Mouse (Mus musculus): ENCODE results near the gene Creb3. TPM values are rescaled to one million over a fixed set of nuclear protein-coding genes. Genes with fewer than 3 reads are reported as not detected.

The Creb3 gene
- polyA plus RNA-seq, 1 experiment from 2014 or later, result 50.2 TPM

DNA sequence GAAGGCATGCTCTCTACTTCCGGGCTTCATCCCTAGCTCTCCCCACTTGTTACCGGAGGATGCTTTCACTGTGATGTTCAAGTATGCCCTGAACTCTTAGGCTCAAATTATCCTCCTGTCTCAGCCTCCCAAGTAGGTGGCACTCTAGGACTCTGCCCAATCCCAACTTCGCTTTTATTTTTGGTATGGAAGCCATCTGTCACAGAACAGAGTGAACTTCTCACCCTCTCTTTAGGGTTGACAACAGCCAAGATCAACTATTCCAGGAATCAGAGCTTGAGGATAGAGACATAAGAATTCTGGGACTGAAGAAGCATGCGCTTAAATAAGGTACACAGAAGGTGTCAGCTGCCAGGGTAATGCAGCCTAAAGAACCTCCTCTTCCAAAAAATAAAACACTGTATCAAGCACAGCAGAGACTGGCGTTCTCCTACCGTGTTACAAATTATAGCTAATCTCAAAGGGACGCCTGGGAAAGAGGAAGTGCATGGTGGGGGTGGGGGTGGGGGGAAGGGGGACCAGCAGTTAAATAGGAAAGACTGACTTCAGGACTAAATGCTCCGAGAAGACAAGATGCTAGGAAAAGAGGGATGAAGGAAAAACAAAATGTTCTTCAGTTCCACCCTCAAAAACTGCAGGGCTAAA is 15.2 kb downstream of the Creb3 start:
- Histone ChIP-seq H3K4me2 (replicated peaks; ENCODE audit: low read depth, low read length) (peak overlapping the region; percentile 77), H3K27me3 (ENCODE audit: control insufficient read depth, insufficient read depth, low read length) (no peaks in the 10 kb centered on the region), H3K9ac (ENCODE audit: low read depth, low read length) (peak overlapping the region; percentile 76; the same call in 1 of the 2 replicates), H3K4me1 (ENCODE audit: control insufficient read depth, insufficient read depth, low read length) (peaks cover 23% of the 10 kb centered on the region), H3K9me3 (ENCODE audit: control insufficient read depth, low read length) (no peaks in the 10 kb centered on the region), H3K36me3 (ENCODE audit: control insufficient read depth, insufficient read depth, low read length) (peaks cover 34% of the 10 kb centered on the region), H3K27ac (ENCODE audit: low read depth, low read length) (no peak overlapping the region), H3K4me3 (ENCODE audit: low read length) (peak overlapping the region; percentile 82)
- 45% methylated on average over 8 of the region's 8 CpGs for WGBS
- ATAC-seq (ENCODE audit: low FRiP score, low TSS enrichment), result no peak

DNA sequence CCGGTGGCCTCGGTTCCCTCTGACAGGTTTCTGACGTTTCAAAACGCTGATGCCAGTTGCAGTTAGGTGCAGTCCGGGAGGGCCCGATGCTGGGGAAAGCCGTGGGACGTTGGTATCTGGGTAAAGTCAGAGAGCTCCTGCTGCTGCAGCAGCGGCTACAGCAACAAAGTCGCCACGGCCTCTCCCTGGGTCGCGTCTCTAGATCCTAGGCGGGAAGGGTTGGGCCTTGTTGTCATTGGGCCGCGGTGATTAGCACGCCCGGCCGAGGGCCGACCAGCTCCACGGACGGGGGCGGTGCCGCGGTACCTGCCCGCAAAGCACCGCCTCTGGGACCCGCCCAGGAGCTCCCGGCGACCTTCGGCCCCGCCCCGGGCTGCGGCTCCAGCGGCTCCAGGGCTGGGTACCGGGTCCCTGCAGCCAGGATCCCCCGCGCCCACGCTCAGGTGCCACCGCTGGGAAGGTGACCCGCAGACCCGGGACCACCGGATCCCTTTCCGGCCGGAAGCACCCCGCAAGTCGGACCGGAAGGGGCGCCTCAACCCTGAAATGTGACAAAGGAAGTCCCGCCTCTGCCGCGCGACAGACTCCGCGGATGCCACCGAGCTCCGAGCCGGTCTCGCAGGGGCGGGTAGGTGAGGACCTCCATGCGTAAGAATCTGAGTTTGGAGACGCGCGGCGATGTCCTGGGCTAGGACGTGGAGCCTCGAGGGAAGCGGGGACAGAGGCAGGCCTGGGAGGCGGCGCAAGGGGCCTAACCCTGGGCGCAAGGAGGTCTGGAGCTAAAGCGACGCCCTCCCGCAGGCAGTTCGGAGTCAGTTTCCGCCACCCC is 16.5 kb downstream of the Creb3 start, which contains the start of the genes Rgp1 and Gba2:
Gene Rgp1, plus strand, starts transcription at position 340 of the 829 bp plus-strand sequence.
Gene Gba2, minus strand, starts transcription at position 498 of the 829 bp plus-strand sequence.
- H3K4me1 ChIP-seq (ENCODE audit: control insufficient read depth, insufficient read depth, low read length), result peaks cover 23% of the 10 kb centered on the region
- H3K36me3 ChIP-seq (ENCODE audit: control insufficient read depth, insufficient read depth, low read length), result peaks cover 35% of the 10 kb centered on the region
- H3K4me3 ChIP-seq (ENCODE audit: low read length), result peak within 1 kb of the TSS; percentile 82
- peak; percentile 95 for ATAC-seq (ENCODE audit: low FRiP score, low TSS enrichment)
- peak within 1 kb of the TSS; percentile 72 for H3K27ac ChIP-seq (ENCODE audit: low read depth, low read length)
- H3K4me2 ChIP-seq (replicated peaks; ENCODE audit: low read depth, low read length), result peak within 1 kb of the TSS; percentile 77
- H3K27me3 ChIP-seq (ENCODE audit: control insufficient read depth, insufficient read depth, low read length), result no peaks in the 10 kb centered on the region
- peak within 1 kb of the TSS; percentile 76 for H3K9ac ChIP-seq (ENCODE audit: low read depth, low read length)
- WGBS, result under 1% methylated on average over 76 of the region's 76 CpGs
- no peaks in the 10 kb centered on the region for H3K9me3 ChIP-seq (ENCODE audit: control insufficient read depth, low read length)

DNA sequence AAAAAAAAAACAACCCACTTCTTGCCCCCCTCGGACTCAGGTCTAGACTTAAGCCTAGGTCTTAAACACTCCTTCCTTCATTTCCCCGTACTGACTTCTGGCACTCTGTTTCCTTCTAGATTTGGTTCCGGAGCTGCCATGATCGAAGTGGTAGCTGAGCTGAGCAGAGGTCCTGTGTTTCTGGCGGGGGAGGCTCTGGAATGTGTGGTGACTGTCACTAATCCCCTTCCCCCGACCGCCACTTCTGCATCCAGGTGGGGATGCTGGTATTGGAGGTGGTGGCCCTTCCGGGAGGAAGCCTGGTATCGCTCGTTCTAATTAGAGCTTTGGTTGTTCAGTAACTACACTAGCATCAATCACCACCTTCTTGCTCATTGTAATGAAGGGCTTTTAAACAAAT is 17.1 kb downstream of the Creb3 start:
- peaks cover 23% of the 10 kb centered on the region for H3K4me1 ChIP-seq (ENCODE audit: control insufficient read depth, insufficient read depth, low read length)

DNA sequence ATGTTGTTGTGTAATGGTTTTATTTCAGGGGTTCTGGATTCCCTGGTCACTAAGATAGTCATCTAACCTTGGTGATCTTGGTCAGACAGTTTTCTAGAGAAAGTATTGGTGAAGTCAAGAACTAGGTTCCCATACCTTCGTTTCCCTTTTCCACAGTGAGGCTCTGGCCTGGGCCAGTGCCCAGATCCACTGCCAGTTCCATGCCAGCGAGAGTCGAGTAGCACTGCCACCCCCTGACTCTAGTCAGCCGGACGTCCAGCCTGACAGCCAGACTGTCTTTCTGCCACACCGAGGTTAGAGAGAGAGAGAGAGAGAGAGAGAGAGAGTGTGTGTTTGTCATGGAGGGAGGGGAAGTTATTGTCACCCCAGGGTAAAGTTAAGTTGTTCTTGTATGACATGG is 17.6 kb downstream of the Creb3 start:
- H3K27me3 ChIP-seq (ENCODE audit: control insufficient read depth, insufficient read depth, low read length), result no peaks in the 10 kb centered on the region
- H3K4me2 ChIP-seq (replicated peaks; ENCODE audit: low read depth, low read length), result peak overlapping the region; percentile 77
- no peak overlapping the region for H3K27ac ChIP-seq (ENCODE audit: low read depth, low read length)
- peaks cover 37% of the 10 kb centered on the region for H3K36me3 ChIP-seq (ENCODE audit: control insufficient read depth, insufficient read depth, low read length)
- peak overlapping the region; percentile 82 for H3K4me3 ChIP-seq (ENCODE audit: low read length)
- peak overlapping the region; percentile 76; the same call in 1 of the 2 replicates for H3K9ac ChIP-seq (ENCODE audit: low read depth, low read length)
- peaks cover 23% of the 10 kb centered on the region for H3K4me1 ChIP-seq (ENCODE audit: control insufficient read depth, insufficient read depth, low read length)
- H3K9me3 ChIP-seq (ENCODE audit: control insufficient read depth, low read length), result no peaks in the 10 kb centered on the region
- no peak for ATAC-seq (ENCODE audit: low FRiP score, low TSS enrichment)
- WGBS, result 91% methylated on average over 6 of the region's 6 CpGs

More for the DNA sequence above, 17.1 kb downstream of the Creb3 start:
- ATAC-seq (ENCODE audit: low FRiP score, low TSS enrichment), result no peak
- Histone ChIP-seq H3K4me3 (ENCODE audit: low read length) (peak overlapping the region; percentile 82), H3K27ac (ENCODE audit: low read depth, low read length) (peak overlapping the region; percentile 72; the same call in 1 of the 2 replicates), H3K9ac (ENCODE audit: low read depth, low read length) (peak overlapping the region; percentile 76), H3K36me3 (ENCODE audit: control insufficient read depth, insufficient read depth, low read length) (peaks cover 37% of the 10 kb centered on the region), H3K9me3 (ENCODE audit: control insufficient read depth, low read length) (no peaks in the 10 kb centered on the region), H3K4me2 (replicated peaks; ENCODE audit: low read depth, low read length) (peak overlapping the region; percentile 77), H3K27me3 (ENCODE audit: control insufficient read depth, insufficient read depth, low read length) (no peaks in the 10 kb centered on the region)
- 3% methylated on average over 10 of the region's 10 CpGs for WGBS

DNA sequence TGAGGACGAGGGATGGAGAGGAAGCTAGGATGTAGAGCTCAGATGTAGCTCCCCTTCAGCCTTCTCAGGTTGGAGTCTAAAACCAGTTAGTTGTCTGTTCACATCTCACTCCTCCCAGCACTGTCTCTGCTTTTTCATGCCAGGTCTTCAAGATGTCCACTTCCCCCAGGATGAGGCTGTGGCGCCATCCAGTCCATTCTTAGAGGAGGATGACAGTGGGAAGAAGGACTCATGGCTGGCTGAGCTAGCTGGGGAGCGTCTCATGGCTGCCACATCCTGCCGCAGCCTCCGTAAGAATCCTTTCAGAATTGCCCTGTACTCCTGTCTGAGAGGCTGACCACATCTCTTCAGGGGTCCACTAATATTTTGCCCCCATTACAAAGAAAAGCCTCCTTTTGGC is 18.6 kb downstream of the Creb3 start:
- no peak overlapping the region for H3K9ac ChIP-seq (ENCODE audit: low read depth, low read length)
- H3K4me2 ChIP-seq (replicated peaks; ENCODE audit: low read depth, low read length), result no peak overlapping the region
- WGBS, result 89% methylated on average over 5 of the region's 5 CpGs
- no peaks in the 10 kb centered on the region for H3K9me3 ChIP-seq (ENCODE audit: control insufficient read depth, low read length)
- no peak for ATAC-seq (ENCODE audit: low FRiP score, low TSS enrichment)
- H3K4me3 ChIP-seq (ENCODE audit: low read length), result no peak overlapping the region
- H3K36me3 ChIP-seq (ENCODE audit: control insufficient read depth, insufficient read depth, low read length), result peaks cover 37% of the 10 kb centered on the region
- no peaks in the 10 kb centered on the region for H3K27me3 ChIP-seq (ENCODE audit: control insufficient read depth, insufficient read depth, low read length)
- H3K27ac ChIP-seq (ENCODE audit: low read depth, low read length), result no peak overlapping the region
- H3K4me1 ChIP-seq (ENCODE audit: control insufficient read depth, insufficient read depth, low read length), result peaks cover 26% of the 10 kb centered on the region

DNA sequence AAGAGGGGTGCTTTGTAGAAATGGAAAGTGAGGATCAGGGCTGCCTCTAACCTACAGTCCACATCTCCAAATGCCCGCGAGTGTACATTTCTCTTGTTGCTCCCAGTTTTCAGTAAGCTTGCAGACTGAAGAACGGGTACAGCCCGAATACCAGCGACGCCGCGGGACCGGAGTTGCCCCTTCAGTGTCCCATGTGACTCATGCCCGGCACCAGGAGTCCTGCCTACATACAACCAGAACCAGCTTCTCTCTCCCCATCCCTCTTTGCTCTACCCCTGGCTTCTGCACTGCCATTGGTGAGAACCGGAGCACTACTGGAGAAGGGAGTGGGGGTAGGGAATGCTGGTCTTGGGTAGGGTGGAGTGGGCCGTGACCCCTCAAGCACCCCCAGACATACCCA is 19.2 kb downstream of the Creb3 start:
- no peak for ATAC-seq (ENCODE audit: low FRiP score, low TSS enrichment)
- WGBS, result 98% methylated on average over 12 of the region's 12 CpGs
- H3K9me3 ChIP-seq (ENCODE audit: control insufficient read depth, low read length), result no peaks in the 10 kb centered on the region
- H3K4me3 ChIP-seq (ENCODE audit: low read length), result no peak overlapping the region
- H3K4me2 ChIP-seq (replicated peaks; ENCODE audit: low read depth, low read length), result no peak overlapping the region
- no peak overlapping the region for H3K9ac ChIP-seq (ENCODE audit: low read depth, low read length)
- no peak overlapping the region for H3K27ac ChIP-seq (ENCODE audit: low read depth, low read length)
- H3K36me3 ChIP-seq (ENCODE audit: control insufficient read depth, insufficient read depth, low read length), result peaks cover 37% of the 10 kb centered on the region
- H3K4me1 ChIP-seq (ENCODE audit: control insufficient read depth, insufficient read depth, low read length), result peaks cover 28% of the 10 kb centered on the region; the same call in 1 of the 2 replicates
- no peaks in the 10 kb centered on the region for H3K27me3 ChIP-seq (ENCODE audit: control insufficient read depth, insufficient read depth, low read length)

DNA sequence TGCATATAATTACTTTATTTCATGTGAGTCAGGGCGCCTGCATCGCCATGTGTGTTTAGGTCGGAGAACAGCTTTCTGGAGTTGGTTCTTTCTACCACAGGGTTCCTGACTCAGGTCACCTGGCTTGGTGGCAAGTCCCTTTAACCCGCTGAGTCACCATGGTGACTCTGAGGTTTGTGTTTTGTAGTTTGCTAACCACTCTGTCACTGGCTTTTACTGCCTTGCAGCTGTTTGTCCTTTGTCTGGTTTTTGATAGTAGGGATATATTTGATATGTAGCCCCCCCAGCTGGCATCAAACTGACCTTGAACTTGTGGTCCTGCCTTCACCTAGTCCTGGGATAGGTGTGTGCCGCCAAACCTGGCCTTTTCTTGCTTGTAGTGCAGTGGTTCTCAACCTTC is 20.1 kb downstream of the Creb3 start:
- Histone ChIP-seq H3K36me3 (ENCODE audit: control insufficient read depth, insufficient read depth, low read length) (peaks cover 37% of the 10 kb centered on the region), H3K4me1 (ENCODE audit: control insufficient read depth, insufficient read depth, low read length) (peaks cover 20% of the 10 kb centered on the region; the same call in 1 of the 2 replicates), H3K9me3 (ENCODE audit: control insufficient read depth, low read length) (no peaks in the 10 kb centered on the region), H3K9ac (ENCODE audit: low read depth, low read length) (no peak overlapping the region), H3K4me2 (replicated peaks; ENCODE audit: low read depth, low read length) (no peak overlapping the region), H3K27ac (ENCODE audit: low read depth, low read length) (no peak overlapping the region), H3K4me3 (ENCODE audit: low read length) (no peak overlapping the region), H3K27me3 (ENCODE audit: control insufficient read depth, insufficient read depth, low read length) (no peaks in the 10 kb centered on the region)
- ATAC-seq (ENCODE audit: low FRiP score, low TSS enrichment), result no peak
- whole genome bisulfite sequencing, result 88% methylated on average over 5 of the region's 5 CpGs

DNA sequence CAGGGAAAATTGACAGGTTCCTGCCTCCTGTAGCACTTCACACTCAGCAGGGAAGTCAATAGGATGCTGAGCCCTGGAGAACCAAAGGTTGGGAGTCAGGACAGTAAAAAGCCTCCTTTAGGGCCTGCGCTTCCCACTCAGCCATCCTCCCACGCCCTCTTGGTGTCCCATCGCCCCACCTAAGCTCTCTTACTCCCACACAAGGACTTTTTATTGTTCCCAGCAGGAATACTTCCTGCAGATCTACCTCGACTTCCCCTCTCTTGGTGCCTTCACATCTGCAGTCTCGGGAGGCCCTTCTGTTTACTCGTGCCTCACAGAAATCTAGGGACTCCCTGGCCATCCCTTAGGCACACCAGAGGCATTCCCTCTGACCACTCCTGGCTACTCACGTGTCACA is 21.3 kb downstream of the Creb3 start:
- no peak for ATAC-seq (ENCODE audit: low FRiP score, low TSS enrichment)
- H3K4me3 ChIP-seq (ENCODE audit: low read length), result no peak overlapping the region
- H3K9ac ChIP-seq (ENCODE audit: low read depth, low read length), result no peak overlapping the region
- WGBS, result 63% methylated on average over 7 of the region's 7 CpGs
- no peaks in the 10 kb centered on the region for H3K9me3 ChIP-seq (ENCODE audit: control insufficient read depth, low read length)
- no peak overlapping the region for H3K4me2 ChIP-seq (replicated peaks; ENCODE audit: low read depth, low read length)
- peaks cover 37% of the 10 kb centered on the region for H3K36me3 ChIP-seq (ENCODE audit: control insufficient read depth, insufficient read depth, low read length)
- H3K4me1 ChIP-seq (ENCODE audit: control insufficient read depth, insufficient read depth, low read length), result peaks cover 22% of the 10 kb centered on the region; the same call in 1 of the 2 replicates
- H3K27me3 ChIP-seq (ENCODE audit: control insufficient read depth, insufficient read depth, low read length), result no peaks in the 10 kb centered on the region
- H3K27ac ChIP-seq (ENCODE audit: low read depth, low read length), result no peak overlapping the region
